Mouse (Mus musculus) myocyte (in vitro differentiated cells): ENCODE measurements around the gene Scd2. TPM values are rescaled to one million over a fixed set of nuclear protein-coding genes. Genes with fewer than 3 reads are reported as not detected.

Source experiments
- H3K27me3 ChIP-seq: one replicate; pipeline ENCODE4 v1.6.1; 2011; ENCODE audit not compliant: control insufficient read depth, insufficient read depth, insufficient read length
- H3K36me3 ChIP-seq: one replicate; pipeline ENCODE4 v1.6.1; 2011; ENCODE audit not compliant: control insufficient read depth, insufficient read depth
- H3K4me2 ChIP-seq: one replicate; pipeline ENCODE4 v1.6.1; 2011; ENCODE audit warnings: low read depth, control low read depth
- H3K4me3 ChIP-seq: one replicate; pipeline ENCODE4 v1.5.1; 2011; ENCODE audit warnings: mild to moderate bottlenecking, control low read depth, moderate library complexity
- H3K79me2 ChIP-seq: one replicate; pipeline ENCODE4 v1.6.1; 2011; ENCODE audit not compliant: control insufficient read depth, insufficient read depth
- H3ac ChIP-seq: one replicate; pipeline ENCODE4 v1.6.1; 2011; ENCODE audit not compliant: control insufficient read depth, insufficient read length
- CEBPB ChIP-seq: IDR thresholded peaks from 2 replicates; pipeline ENCODE4 v1.6.1; 2011; ENCODE audit warnings: mild to moderate bottlenecking, moderate library complexity; ENCODE audit not compliant: poor library complexity, insufficient read depth, severe bottlenecking
- E2F4 ChIP-seq: IDR thresholded peaks from one replicate; pipeline ENCODE4 v1.6.1; 2011; ENCODE audit warnings: mild to moderate bottlenecking, control low read depth, moderate library complexity; ENCODE audit not compliant: insufficient read depth
- MAX ChIP-seq: IDR thresholded peaks from one replicate; pipeline ENCODE4 v1.6.1; 2011; ENCODE audit warnings: low read depth, mild to moderate bottlenecking, control low read depth
- MYOD1 ChIP-seq, 3 experiments: IDR thresholded peaks; one replicate each; pipeline ENCODE4 v1.6.1; 2011; ENCODE audit warnings: control low read depth in 2 of 3, low read depth in 2 of 3, mild to moderate bottlenecking in 2 of 3, moderate library complexity in 1 of 3; ENCODE audit not compliant: insufficient read length in 2 of 3, control insufficient read depth in 1 of 3
- MYOG ChIP-seq, 3 experiments: IDR thresholded peaks; one replicate each; pipeline ENCODE4 v1.6.1; 2011; ENCODE audit warnings: control low read depth in 2 of 3, low read depth in 2 of 3, mild to moderate bottlenecking in 2 of 3; ENCODE audit not compliant: insufficient read length in 2 of 3, control insufficient read depth in 1 of 3, insufficient read depth in 1 of 3
- POLR2A ChIP-seq: IDR thresholded peaks from one replicate; pipeline ENCODE4 v1.6.1; 2011; ENCODE audit warnings: low read depth, mild to moderate bottlenecking, control low read depth, moderate library complexity; ENCODE audit not compliant: insufficient read length
- POLR2AphosphoS2 ChIP-seq: IDR thresholded peaks from one replicate; pipeline ENCODE4 v1.6.1; 2011; ENCODE audit warnings: low read depth, control low read depth; ENCODE audit not compliant: insufficient read length
- REST ChIP-seq: IDR thresholded peaks from one replicate; pipeline ENCODE4 v1.6.1; 2011; ENCODE audit warnings: mild to moderate bottlenecking, control low read depth, moderate library complexity; ENCODE audit not compliant: insufficient read depth, insufficient read length
- SRF ChIP-seq: IDR thresholded peaks from one replicate; pipeline ENCODE4 v1.6.1; 2011; ENCODE audit warnings: low read depth; ENCODE audit not compliant: control insufficient read depth, insufficient read length
- TCF12 ChIP-seq: IDR thresholded peaks from one replicate; pipeline ENCODE4 v1.6.1; 2011; ENCODE audit warnings: mild to moderate bottlenecking, control low read depth; ENCODE audit not compliant: poor library complexity, insufficient read depth, severe bottlenecking
- TCF3 ChIP-seq: IDR thresholded peaks from one replicate; pipeline ENCODE4 v1.6.1; 2011; ENCODE audit warnings: low read depth, control low read depth; ENCODE audit not compliant: insufficient read length
- USF1 ChIP-seq: IDR thresholded peaks from one replicate; pipeline ENCODE4 v1.6.1; 2011; ENCODE audit warnings: low read depth, mild to moderate bottlenecking, control low read depth, moderate library complexity
- polyA plus RNA-seq: library from polyadenylated mRNA; unstranded; fragments of >200 nt; fragmentation: generic; extraction: Trizol; gene quantifications from one replicate; pipeline ENCODE4 v1.2.1, GENCODE M21; 2012; ENCODE audit warnings: missing spikeins

Scd2 gene
- polyA plus RNA-seq, 1 experiment = 868 TPM

DNA sequence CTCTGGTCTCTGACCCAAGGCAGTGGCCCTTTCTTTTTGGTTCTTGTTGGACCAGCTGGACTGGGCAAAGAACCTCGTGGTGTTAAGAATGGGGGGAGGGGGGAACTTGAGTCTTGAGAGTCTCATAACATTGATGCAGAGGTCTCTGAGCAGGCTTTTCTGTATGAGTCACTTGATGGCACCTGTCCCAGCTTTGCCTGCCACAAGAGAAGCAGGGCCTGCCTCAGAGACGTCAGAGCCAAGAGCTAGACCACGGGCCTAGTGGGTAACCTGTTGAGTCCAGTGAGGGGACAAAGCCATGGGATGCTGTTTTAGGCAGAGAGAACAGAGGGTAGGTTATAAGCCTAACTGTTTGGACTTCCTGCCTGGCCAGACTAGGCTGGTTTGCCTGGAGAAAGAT, 1.8 kb downstream of the Scd2 start:
- TF ChIP-seq POLR2AphosphoS2 (peak; percentile 73), SRF (no peak), MYOD1 (IDR thresholded peaks at IDR 0.05; ENCODE audit: control insufficient read depth in 1 of 3, insufficient read length in 2 of 3, low read depth in 2 of 3) (peak in 2 of 3 experiments; percentile 12 to 55), MYOG (IDR thresholded peaks at IDR 0.05; ENCODE audit: control insufficient read depth in 1 of 3, insufficient read depth in 1 of 3, insufficient read length in 2 of 3, low read depth in 2 of 3) (peak in 1 of 3 experiments; percentile 33)
- Histone ChIP-seq H3K79me2 (peaks cover 64% of the 10 kb centered on the region), H3K4me3 (peak overlapping the region; percentile 100), H3K4me2 (peak overlapping the region; percentile 99), H3K27me3 (no peaks in the 10 kb centered on the region), H3K36me3 (peaks cover 52% of the 10 kb centered on the region), H3ac (peak overlapping the region; percentile 66)

DNA sequence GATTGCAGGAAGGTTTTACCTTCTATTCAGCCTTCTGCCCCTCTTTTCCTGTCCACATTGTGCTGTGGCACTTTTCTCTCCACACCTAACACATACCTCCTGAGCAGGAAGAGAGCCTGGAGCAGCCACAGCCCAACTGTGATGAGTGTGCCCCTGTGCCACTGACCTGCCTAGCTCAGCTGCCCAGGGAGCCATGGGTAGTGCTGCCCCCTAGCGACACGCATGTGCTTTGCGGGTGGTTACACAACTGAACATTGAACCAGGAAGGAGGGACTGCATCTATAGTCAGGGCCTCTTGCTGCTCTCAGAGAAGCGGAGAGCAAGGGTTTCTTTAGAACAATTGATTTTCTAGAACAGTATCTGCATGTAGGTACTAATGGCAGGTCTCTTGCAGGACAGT, 2.3 kb downstream of the Scd2 start:
- no peak for TF ChIP-seq SRF
- peak in 2 of 3 experiments; percentile 29 to 77 for TF ChIP-seq MYOG (IDR thresholded peaks at IDR 0.05; ENCODE audit: control insufficient read depth in 1 of 3, insufficient read depth in 1 of 3, insufficient read length in 2 of 3, low read depth in 2 of 3)
- peak; percentile 48; the same call in 1 of the 2 replicates for TF ChIP-seq CEBPB
- peak; percentile 51 for TF ChIP-seq MAX
- no peak for TF ChIP-seq E2F4
- TF ChIP-seq TCF12 = no peak
- TF ChIP-seq POLR2AphosphoS2 = peak; percentile 99
- peak in 2 of 3 experiments; percentile 61 to 73 for TF ChIP-seq MYOD1 (IDR thresholded peaks at IDR 0.05; ENCODE audit: control insufficient read depth in 1 of 3, insufficient read length in 2 of 3, low read depth in 2 of 3)
- no peak for TF ChIP-seq TCF3
- TF ChIP-seq REST = no peak
- TF ChIP-seq POLR2A = peak; percentile 88
- TF ChIP-seq USF1 = no peak
- peaks cover 69% of the 10 kb centered on the region for H3K79me2 ChIP-seq
- peaks cover 57% of the 10 kb centered on the region for H3K36me3 ChIP-seq

GRCm38 (mm10) chr19:44296186-44296585, 2.7 kb downstream of the Scd2 start:
- no peak for TF ChIP-seq MYOD1 (IDR thresholded peaks at IDR 0.05; ENCODE audit: control insufficient read depth in 1 of 3, insufficient read length in 2 of 3, low read depth in 2 of 3)
- TF ChIP-seq TCF12 = no peak
- no peak for TF ChIP-seq MAX
- TF ChIP-seq MYOG (IDR thresholded peaks at IDR 0.05; ENCODE audit: control insufficient read depth in 1 of 3, insufficient read depth in 1 of 3, insufficient read length in 2 of 3, low read depth in 2 of 3) = no peak
- no peak for TF ChIP-seq USF1
- no peak for TF ChIP-seq POLR2A
- no peak for TF ChIP-seq E2F4
- no peak for TF ChIP-seq REST
- TF ChIP-seq TCF3 = no peak
- no peak for TF ChIP-seq SRF
- no peak for TF ChIP-seq CEBPB
- no peak for TF ChIP-seq POLR2AphosphoS2
- Histone ChIP-seq H3ac (peak overlapping the region; percentile 66), H3K36me3 (peaks cover 61% of the 10 kb centered on the region), H3K79me2 (peaks cover 73% of the 10 kb centered on the region), H3K27me3 (no peaks in the 10 kb centered on the region), H3K4me2 (peak overlapping the region; percentile 99), H3K4me3 (peak overlapping the region; percentile 100)

More for the DNA sequence above, 2.3 kb downstream of the Scd2 start:
- peak overlapping the region; percentile 99 for H3K4me2 ChIP-seq
- H3ac ChIP-seq = peak overlapping the region; percentile 66
- H3K4me3 ChIP-seq = peak overlapping the region; percentile 100
- no peaks in the 10 kb centered on the region for H3K27me3 ChIP-seq

- Histone ChIP-seq H3K4me2 (peak overlapping the region; percentile 99), H3ac (peak overlapping the region; percentile 66), H3K27me3 (no peaks in the 10 kb centered on the region), H3K36me3 (peaks cover 72% of the 10 kb centered on the region), H3K79me2 (peaks cover 83% of the 10 kb centered on the region), H3K4me3 (peak overlapping the region; percentile 100)
- TF ChIP-seq USF1 (no peak), POLR2A (no peak), MYOG (IDR thresholded peaks at IDR 0.05; ENCODE audit: control insufficient read depth in 1 of 3, insufficient read depth in 1 of 3, insufficient read length in 2 of 3, low read depth in 2 of 3) (no peak), E2F4 (no peak), MAX (no peak), MYOD1 (IDR thresholded peaks at IDR 0.05; ENCODE audit: control insufficient read depth in 1 of 3, insufficient read length in 2 of 3, low read depth in 2 of 3) (no peak), TCF12 (no peak), SRF (no peak), POLR2AphosphoS2 (no peak), REST (no peak), CEBPB (no peak), TCF3 (no peak)
Measured at GRCm38 (mm10) chr19:44297068-44297760, 3.7 kb downstream of the Scd2 start.

GRCm38 (mm10) chr19:44297862-44298261, 4.4 kb downstream of the Scd2 start:
- Histone ChIP-seq H3ac (no peak overlapping the region), H3K36me3 (peaks cover 78% of the 10 kb centered on the region), H3K4me2 (peak overlapping the region; percentile 99), H3K79me2 (peaks cover 89% of the 10 kb centered on the region), H3K27me3 (no peaks in the 10 kb centered on the region), H3K4me3 (peak overlapping the region; percentile 100)
- TF ChIP-seq POLR2A (peak; percentile 20), TCF3 (no peak), POLR2AphosphoS2 (peak; percentile 78), E2F4 (no peak), REST (no peak), TCF12 (no peak), SRF (no peak), USF1 (no peak)
